17 mouse cellular contexts compared by ENCODE assay signal in the genomic region with DNA sequence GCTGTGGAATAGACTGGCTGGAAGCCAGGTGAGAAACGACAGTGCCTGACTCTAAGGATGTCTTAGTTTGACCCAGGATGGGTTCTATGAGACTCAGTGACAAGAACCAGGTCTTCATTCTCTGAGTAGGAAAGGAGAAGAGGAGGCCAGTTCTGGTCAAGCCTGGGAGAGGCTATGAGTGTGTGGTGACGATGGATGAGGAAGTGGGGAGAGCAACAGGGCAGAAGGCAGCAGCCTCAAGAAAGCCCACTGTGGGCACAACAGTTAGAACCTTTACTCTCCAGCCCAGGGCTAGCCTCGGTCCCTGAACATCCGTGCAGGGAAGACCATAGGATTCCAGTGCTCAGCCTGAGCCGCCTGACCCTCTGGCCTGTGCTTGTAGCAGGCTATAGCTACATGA.
"Had no signal": no experiment of that assay in that cellular context is flagged by ENCODE, and none has a peak within 500 bp of the region (broad histone marks: within the 10 kb centered on the region; RNA-seq: fewer than 3 reads in every experiment).

No protein-coding gene starts in this region.

- H3K9me3 ChIP-seq: kidney, embryonic 15.5 days; liver, embryonic 13.5 days; midbrain, embryonic 13.5 days; neural tube, embryonic 12.5 days; neural tube, embryonic 15.5 days had no signal

- H3K4me2 ChIP-seq: kidney, embryonic 15.5 days; liver, embryonic 13.5 days; midbrain, embryonic 13.5 days; neural tube, embryonic 12.5 days; neural tube, embryonic 15.5 days had no signal

- DNase-seq: kidney, adult 11 months; kidney, adult 8-10 months; kidney, postnatal 10 days; kidney, postnatal 36 days; liver, embryonic 13.5 days; lung, adult 2 months; lung, postnatal 14 days; lung, postnatal 4 days; thymus, adult 2 months; thymus, postnatal 25 days had no signal

- H3K9ac ChIP-seq: kidney, embryonic 15.5 days; liver, embryonic 13.5 days; midbrain, embryonic 13.5 days; neural tube, embryonic 12.5 days; neural tube, embryonic 15.5 days had no signal

- H3K4me3 ChIP-seq: kidney, embryonic 15.5 days; liver, embryonic 13.5 days; megakaryocyte, embryonic 14.5 days; midbrain, embryonic 10.5 days; midbrain, embryonic 13.5 days; neural tube, embryonic 12.5 days; neural tube, embryonic 15.5 days had no signal

- H3K36me3 ChIP-seq: kidney, embryonic 15.5 days; liver, embryonic 13.5 days; midbrain, embryonic 10.5 days; midbrain, embryonic 13.5 days; neural tube, embryonic 12.5 days; neural tube, embryonic 15.5 days had no signal

- H3K27ac ChIP-seq: kidney, embryonic 15.5 days; liver, embryonic 13.5 days; midbrain, embryonic 10.5 days; midbrain, embryonic 13.5 days; neural tube, embryonic 12.5 days; neural tube, embryonic 15.5 days; stomach, postnatal 0 days had no signal

- ATAC-seq: midbrain, embryonic 13.5 days had no signal
